Mouse (Mus musculus): ENCODE measurements around the gene Has1. TPM values are rescaled to one million over a fixed set of nuclear protein-coding genes. Genes with fewer than 3 reads are reported as not detected.
A peak's percentile ranks its signal among the peaks of the same experiment; 100 is the strongest.

Gene Has1
- polyA plus RNA-seq, 1 experiment from 2014 or later, result 0.28 TPM

GRCm38 (mm10) chr17:17865168-17865567 is 10.2 kb upstream of the Has1 start:
- H3K27me3 ChIP-seq (ENCODE audit: insufficient read depth, low read length), result no peaks in the 10 kb centered on the region
- 0 out of 2 replicates have a peak, but pooled peaks cover 3% of the 10 kb centered on the region for H3K36me3 ChIP-seq (ENCODE audit: insufficient read depth, low read length)
- TF ChIP-seq CTCF (IDR thresholded peaks at IDR 0.05; ENCODE audit: low read depth), result no peak
- no peak overlapping the region for H3K9ac ChIP-seq (ENCODE audit: low read depth, low read length)
- WGBS, result 68% methylated on average over 2 of the region's 2 CpGs
- H3K4me2 ChIP-seq (ENCODE audit: low read length), result no peak overlapping the region
- DNase-seq (ENCODE audit: low spot score) (no peak), ATAC-seq (replicated peaks; ENCODE audit: low FRiP score, low read depth) (no peak)
- H3K4me3 ChIP-seq (replicated peaks; ENCODE audit: low read depth, low read length), result no peak overlapping the region
- no peak overlapping the region for H3K27ac ChIP-seq
- no peaks in the 10 kb centered on the region for H3K9me3 ChIP-seq (replicated peaks; ENCODE audit: low read length)
- H3K4me1 ChIP-seq (replicated peaks; ENCODE audit: insufficient read depth, low read length), result no peaks in the 10 kb centered on the region

- Histone ChIP-seq H3K9me3 (replicated peaks; ENCODE audit: low read length) (no peaks in the 10 kb centered on the region), H3K4me3 (replicated peaks; ENCODE audit: low read depth, low read length) (no peak overlapping the region), H3K4me1 (replicated peaks; ENCODE audit: insufficient read depth, low read length) (no peaks in the 10 kb centered on the region), H3K9ac (ENCODE audit: low read depth, low read length) (no peak overlapping the region), H3K36me3 (ENCODE audit: insufficient read depth, low read length) (0 out of 2 replicates have a peak, but pooled peaks cover 3% of the 10 kb centered on the region), H3K27me3 (ENCODE audit: insufficient read depth, low read length) (no peaks in the 10 kb centered on the region), H3K4me2 (ENCODE audit: low read length) (no peak overlapping the region), H3K27ac (no peak overlapping the region)
- TF ChIP-seq CTCF (IDR thresholded peaks at IDR 0.05; ENCODE audit: low read depth), result no peak
- WGBS, result 60% methylated on average over 1 of the region's 1 CpGs
- ATAC-seq (replicated peaks; ENCODE audit: low FRiP score, low read depth) (no peak), DNase-seq (ENCODE audit: low spot score) (no peak)
These were observed 7.4 kb upstream of the Has1 start for GRCm38 (mm10) chr17:17862360-17862759.

- Histone ChIP-seq H3K36me3 (ENCODE audit: insufficient read depth, low read length) (0 out of 2 replicates have a peak, but pooled peaks cover 3% of the 10 kb centered on the region), H3K9ac (ENCODE audit: low read depth, low read length) (no peak overlapping the region), H3K4me1 (replicated peaks; ENCODE audit: insufficient read depth, low read length) (no peaks in the 10 kb centered on the region), H3K27ac (no peak overlapping the region), H3K4me3 (replicated peaks; ENCODE audit: low read depth, low read length) (no peak overlapping the region), H3K4me2 (ENCODE audit: low read length) (no peak overlapping the region), H3K9me3 (replicated peaks; ENCODE audit: low read length) (no peaks in the 10 kb centered on the region), H3K27me3 (ENCODE audit: insufficient read depth, low read length) (no peaks in the 10 kb centered on the region)
- DNase-seq (ENCODE audit: low spot score) (no peak), ATAC-seq (replicated peaks; ENCODE audit: low FRiP score, low read depth) (no peak)
- 96% methylated on average over 3 of the region's 3 CpGs for WGBS
- TF ChIP-seq CTCF (IDR thresholded peaks at IDR 0.05; ENCODE audit: low read depth), result peak; percentile 25; the same call in 1 of the 2 replicates
These were observed 5.1 kb upstream of the Has1 start for GRCm38 (mm10) chr17:17860110-17860509.

- Histone ChIP-seq H3K4me3 (replicated peaks; ENCODE audit: low read depth, low read length) (no peak overlapping the region), H3K4me2 (ENCODE audit: low read length) (no peak overlapping the region), H3K27ac (no peak overlapping the region), H3K9ac (ENCODE audit: low read depth, low read length) (no peak overlapping the region), H3K27me3 (ENCODE audit: insufficient read depth, low read length) (no peaks in the 10 kb centered on the region), H3K4me1 (replicated peaks; ENCODE audit: insufficient read depth, low read length) (no peaks in the 10 kb centered on the region), H3K36me3 (ENCODE audit: insufficient read depth, low read length) (no peaks in the 10 kb centered on the region), H3K9me3 (replicated peaks; ENCODE audit: low read length) (no peaks in the 10 kb centered on the region)
- ATAC-seq (replicated peaks; ENCODE audit: low FRiP score, low read depth) (no peak), DNase-seq (ENCODE audit: low spot score) (no peak)
- no peak for TF ChIP-seq CTCF (IDR thresholded peaks at IDR 0.05; ENCODE audit: low read depth)
- WGBS, result 42% methylated on average over 1 of the region's 1 CpGs
These were observed 2.4 kb upstream of the Has1 start for GRCm38 (mm10) chr17:17857446-17857845.

GRCm38 (mm10) chr17:17856612-17857011 is 1.6 kb upstream of the Has1 start:
- Histone ChIP-seq H3K4me2 (ENCODE audit: low read length) (no peak overlapping the region), H3K27ac (no peak overlapping the region), H3K4me3 (replicated peaks; ENCODE audit: low read depth, low read length) (no peak overlapping the region), H3K4me1 (replicated peaks; ENCODE audit: insufficient read depth, low read length) (no peaks in the 10 kb centered on the region), H3K9ac (ENCODE audit: low read depth, low read length) (no peak overlapping the region), H3K27me3 (ENCODE audit: insufficient read depth, low read length) (no peaks in the 10 kb centered on the region), H3K9me3 (replicated peaks; ENCODE audit: low read length) (no peaks in the 10 kb centered on the region), H3K36me3 (ENCODE audit: insufficient read depth, low read length) (no peaks in the 10 kb centered on the region)
- TF ChIP-seq CTCF (IDR thresholded peaks at IDR 0.05; ENCODE audit: low read depth), result no peak
- no peak for ATAC-seq (replicated peaks; ENCODE audit: low FRiP score, low read depth)
- DNase-seq (ENCODE audit: low spot score), result no peak
- 65% methylated on average over 1 of the region's 1 CpGs for WGBS

GRCm38 (mm10) chr17:17849906-17850712 is 4.9 kb downstream of the Has1 start:
- no peak overlapping the region for H3K27ac ChIP-seq
- no peak overlapping the region for H3K9ac ChIP-seq (ENCODE audit: low read depth, low read length)
- no peaks in the 10 kb centered on the region for H3K36me3 ChIP-seq (ENCODE audit: insufficient read depth, low read length)
- ATAC-seq (replicated peaks; ENCODE audit: low FRiP score, low read depth) (peak; percentile 56), DNase-seq (ENCODE audit: low spot score) (no peak)
- H3K9me3 ChIP-seq (replicated peaks; ENCODE audit: low read length), result no peaks in the 10 kb centered on the region
- H3K4me1 ChIP-seq (replicated peaks; ENCODE audit: insufficient read depth, low read length), result no peaks in the 10 kb centered on the region
- H3K27me3 ChIP-seq (ENCODE audit: insufficient read depth, low read length), result no peaks in the 10 kb centered on the region
- H3K4me3 ChIP-seq (replicated peaks; ENCODE audit: low read depth, low read length), result no peak overlapping the region; the same call in 1 of the 2 replicates
- no peak for TF ChIP-seq CTCF (IDR thresholded peaks at IDR 0.05; ENCODE audit: low read depth)
- 27% methylated on average over 55 of the region's 55 CpGs for WGBS
- H3K4me2 ChIP-seq (ENCODE audit: low read length), result peak overlapping the region; percentile 37
